Mouse (Mus musculus) ES-Bruce4 (cell line): ENCODE data around the gene Bcat2.

Source experiments
- CTCF ChIP-seq: IDR thresholded peaks from one replicate; pipeline ENCODE4 v1.8.1; 2011; ENCODE audit warnings: low read depth, low read length
- EP300 ChIP-seq: IDR thresholded peaks from 2 replicates; pipeline ENCODE4 v1.6.1; 2011; ENCODE audit warnings: low read depth, low read length; ENCODE audit not compliant: insufficient read depth

- TF ChIP-seq CTCF: no peak
- TF ChIP-seq EP300: no peak
Observed at GRCm38 (mm10) chr7:45618316-45618715, 48.4 kb downstream of the Bcat2 start.
